Mouse (Mus musculus) lung, embryonic 16.5 days (tissue): ENCODE measurements around the gene Naa15. TPM values are rescaled to one million over a fixed set of nuclear protein-coding genes. Genes with fewer than 3 reads are reported as not detected.
"Not testable (repeated sequence)": the region's sequence is repeated elsewhere in the genome, so short reads cannot be mapped to it uniquely, and the experiment has no call there.

Experiments
- ATAC-seq: fragments of 200-750 bp; cut with Nextera tagmentation; 2 replicates; pipeline ENCODE4 v1.8.0; 2017; ENCODE audit warnings: low read depth, mild to moderate bottlenecking, moderate library complexity
- H3K27ac ChIP-seq: fragments of 300-500 bp; sonication (generic); 2 replicates; pipeline ENCODE4 v1.5.1; 2014; ENCODE audit warnings: mild to moderate bottlenecking, control low read depth, low read length
- H3K27me3 ChIP-seq: fragments of 300-500 bp; sonication (generic); 2 replicates; pipeline ENCODE4 v1.6.1; 2014; ENCODE audit warnings: low read depth, low read length, mixed read lengths; ENCODE audit not compliant: control insufficient read depth, insufficient read depth
- H3K36me3 ChIP-seq: fragments of 300-500 bp; sonication (generic); 2 replicates; pipeline ENCODE4 v1.6.1; 2014; ENCODE audit warnings: low read length; ENCODE audit not compliant: control insufficient read depth, insufficient read depth
- H3K4me1 ChIP-seq: fragments of 300-500 bp; sonication (generic); replicated peaks from 2 replicates; pipeline ENCODE4 v1.6.1; 2014; ENCODE audit warnings: low read length, mixed read lengths; ENCODE audit not compliant: control insufficient read depth, insufficient read depth
- H3K4me2 ChIP-seq: fragments of 300-500 bp; sonication (generic); 2 replicates; pipeline ENCODE4 v1.6.1; 2014; ENCODE audit warnings: low read depth, low read length, control low read depth
- H3K4me3 ChIP-seq: fragments of 300-500 bp; sonication (generic); 2 replicates; pipeline ENCODE4 v1.5.1; 2014; ENCODE audit warnings: mild to moderate bottlenecking, low read length, control low read depth
- H3K9ac ChIP-seq: fragments of 300-500 bp; sonication (generic); 2 replicates; pipeline ENCODE4 v1.6.1; 2014; ENCODE audit warnings: low read length, control low read depth
- H3K9me3 ChIP-seq: fragments of 300-500 bp; sonication (generic); 2 replicates; pipeline ENCODE4 v1.6.1; 2016; ENCODE audit warnings: low read length; ENCODE audit not compliant: control insufficient read depth
- whole genome bisulfite sequencing: fragments of 180-500 bp; shearing (Covaris S2); extraction: QIAGEN DNeasy Blood & Tissue Kit; methylation state at CpG from one replicate; pipeline ENCODE4 v1.1.7; 2014; 5-methylcytosine and 5-hydroxymethylcytosine counted together
- polyA plus RNA-seq: library from polyadenylated mRNA; unstranded; fragments of >200 nt; fragmentation: Nextera tagmentation; extraction: Ambion mirVana; gene quantifications from 2 replicates; pipeline ENCODE4 v1.2.1, GENCODE M21; 2015

Naa15 gene
- polyA plus RNA-seq, 1 experiment from 2014 or later: 30.0 TPM

DNA sequence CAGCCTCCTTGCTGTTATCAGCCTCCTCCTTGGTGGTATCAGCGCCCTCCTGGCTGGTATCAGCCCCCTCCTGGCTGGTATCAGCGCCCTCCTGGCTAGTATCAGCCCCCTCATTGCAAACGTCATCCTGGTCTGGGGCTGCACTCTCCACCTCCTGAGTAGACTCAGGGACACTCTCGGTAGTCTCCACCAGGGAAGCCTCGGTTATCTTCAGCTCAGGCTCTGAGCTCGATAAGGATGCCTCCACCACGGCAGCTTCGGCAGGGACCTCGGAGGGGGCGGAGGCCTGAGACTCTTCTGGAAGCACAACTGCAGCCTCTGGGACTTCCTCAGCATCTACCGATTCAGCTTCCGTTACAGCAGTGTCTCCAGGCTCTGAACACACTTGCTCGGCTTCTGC, 26.0 kb upstream of the Naa15 start:
- WGBS: 4% methylated on average over 13 of the region's 13 CpGs
- peak overlapping the region; percentile 12 for H3K4me3 ChIP-seq

DNA sequence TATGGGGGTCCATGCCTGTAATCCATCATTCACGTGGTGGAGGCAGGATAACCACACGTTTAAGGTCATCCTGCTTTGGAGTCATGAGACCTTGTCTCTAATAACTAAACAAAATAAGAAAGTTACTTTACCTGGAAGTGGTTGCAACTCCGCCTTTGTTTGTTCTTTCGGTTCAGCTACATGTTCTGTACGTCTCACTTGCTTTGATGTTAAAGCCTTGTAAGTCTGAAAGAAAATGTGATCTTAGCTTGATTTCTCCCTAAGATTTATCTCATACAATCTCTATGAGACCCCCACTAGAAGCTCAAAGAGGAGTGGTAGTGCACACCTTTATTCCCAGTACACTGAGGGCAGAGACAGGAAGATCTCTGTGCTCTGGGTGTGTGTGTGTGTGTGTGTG, 23.9 kb upstream of the Naa15 start:
- peaks cover 4% of the 10 kb centered on the region; the same call in 1 of the 2 replicates for H3K4me1 ChIP-seq
- no peak overlapping the region for H3K4me3 ChIP-seq
- no peak for ATAC-seq
- H3K9me3 ChIP-seq: no peaks in the 10 kb centered on the region
- H3K27ac ChIP-seq: no peak overlapping the region
- peaks cover 6% of the 10 kb centered on the region for H3K27me3 ChIP-seq
- no peak overlapping the region for H3K9ac ChIP-seq
- no peak overlapping the region for H3K4me2 ChIP-seq
- no peaks in the 10 kb centered on the region for H3K36me3 ChIP-seq
- 68% methylated on average over 5 of the region's 5 CpGs for WGBS

More for the DNA sequence above, 26.0 kb upstream of the Naa15 start:
- peaks cover 4% of the 10 kb centered on the region; the same call in 1 of the 2 replicates for H3K4me1 ChIP-seq
- 0 out of 2 replicates have a peak, but pooled peaks have one; percentile 28 for ATAC-seq
- no peaks in the 10 kb centered on the region for H3K36me3 ChIP-seq
- H3K27me3 ChIP-seq: no peaks in the 10 kb centered on the region; the same call in 1 of the 2 replicates
- H3K9me3 ChIP-seq: no peaks in the 10 kb centered on the region
- H3K4me2 ChIP-seq: peak overlapping the region; percentile 40
- 0 out of 2 replicates have a peak overlapping the region, but pooled peaks have one; percentile 15 for H3K9ac ChIP-seq
- H3K27ac ChIP-seq: no peak overlapping the region

DNA sequence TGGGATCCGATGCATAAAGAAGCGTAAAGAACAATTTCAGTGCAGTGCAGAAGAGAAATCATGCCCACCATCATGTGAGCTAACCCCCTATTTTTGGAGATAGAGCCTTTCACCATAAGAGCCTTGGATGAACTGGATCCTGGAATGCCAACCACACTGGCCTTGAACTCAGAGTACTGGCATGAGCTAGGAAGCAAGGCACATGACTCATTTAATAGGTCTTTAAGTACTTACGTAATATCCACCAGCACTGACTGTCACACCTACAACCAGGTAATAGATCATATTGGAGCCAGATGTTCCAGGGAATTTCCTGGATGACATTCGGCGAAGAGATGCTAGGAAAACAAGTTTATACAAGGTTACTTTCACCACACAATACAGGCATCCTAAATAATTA, 23.4 kb upstream of the Naa15 start:
- H3K9me3 ChIP-seq: no peaks in the 10 kb centered on the region
- no peak overlapping the region for H3K4me2 ChIP-seq
- no peak overlapping the region for H3K4me3 ChIP-seq
- H3K9ac ChIP-seq: no peak overlapping the region
- H3K4me1 ChIP-seq: peaks cover 4% of the 10 kb centered on the region; the same call in 1 of the 2 replicates
- no peak for ATAC-seq
- peaks cover 6% of the 10 kb centered on the region for H3K27me3 ChIP-seq
- no peaks in the 10 kb centered on the region for H3K36me3 ChIP-seq
- no peak overlapping the region for H3K27ac ChIP-seq
- WGBS: 91% methylated on average over 5 of the region's 5 CpGs

DNA sequence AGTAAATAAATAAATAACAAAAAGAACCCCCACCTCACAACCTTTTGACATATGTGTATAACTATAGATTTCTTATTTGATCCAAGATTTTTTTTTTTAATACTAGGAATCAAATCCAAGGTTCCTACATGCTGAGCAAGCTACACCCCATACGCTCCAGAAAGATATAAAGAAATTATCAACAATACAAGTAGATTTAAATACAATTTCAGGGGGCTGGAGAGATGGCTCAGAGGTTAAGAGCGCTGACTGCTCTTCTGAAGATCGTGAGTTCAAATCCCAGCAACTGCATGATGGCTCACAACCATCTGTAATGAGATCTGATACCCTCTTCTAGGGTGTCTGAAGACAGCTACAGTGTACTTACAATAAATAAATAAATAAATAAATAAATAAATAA, 21.9 kb upstream of the Naa15 start:
- H3K4me1 ChIP-seq, ATAC-seq, H3K4me3 ChIP-seq, H3K27ac ChIP-seq, H3K9ac ChIP-seq, H3K4me2 ChIP-seq, H3K27me3 ChIP-seq, H3K9me3 ChIP-seq, H3K36me3 ChIP-seq: not testable (repeated sequence)
- 96% methylated on average over 3 of the region's 3 CpGs for WGBS

DNA sequence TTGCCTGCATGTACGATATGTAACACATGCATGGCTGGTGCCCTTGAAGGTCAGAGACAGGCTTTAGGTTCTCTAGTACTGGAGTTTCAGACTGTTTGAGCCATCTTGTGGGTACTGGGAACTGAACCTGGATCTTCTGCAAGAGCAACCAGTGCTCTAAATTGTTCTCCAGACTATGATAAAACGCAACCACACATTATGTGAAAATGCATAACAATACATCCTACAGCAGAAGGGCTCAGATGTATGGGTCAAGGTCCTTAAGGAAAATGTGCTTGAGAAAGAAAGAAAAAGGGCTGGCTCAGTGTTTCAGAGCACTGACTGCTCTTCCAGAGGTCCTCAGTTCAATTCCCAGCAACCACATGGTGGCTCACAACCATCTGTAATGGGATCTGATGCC, 21.3 kb upstream of the Naa15 start:
- Histone ChIP-seq H3K27me3 (peaks cover 8% of the 10 kb centered on the region), H3K9me3 (no peaks in the 10 kb centered on the region), H3K4me1 (peaks cover 4% of the 10 kb centered on the region; the same call in 1 of the 2 replicates), H3K27ac (no peak overlapping the region), H3K4me2 (no peak overlapping the region), H3K9ac (no peak overlapping the region), H3K4me3 (no peak overlapping the region), H3K36me3 (no peaks in the 10 kb centered on the region)
- ATAC-seq: no peak
- 93% methylated on average over 2 of the region's 2 CpGs for WGBS

DNA sequence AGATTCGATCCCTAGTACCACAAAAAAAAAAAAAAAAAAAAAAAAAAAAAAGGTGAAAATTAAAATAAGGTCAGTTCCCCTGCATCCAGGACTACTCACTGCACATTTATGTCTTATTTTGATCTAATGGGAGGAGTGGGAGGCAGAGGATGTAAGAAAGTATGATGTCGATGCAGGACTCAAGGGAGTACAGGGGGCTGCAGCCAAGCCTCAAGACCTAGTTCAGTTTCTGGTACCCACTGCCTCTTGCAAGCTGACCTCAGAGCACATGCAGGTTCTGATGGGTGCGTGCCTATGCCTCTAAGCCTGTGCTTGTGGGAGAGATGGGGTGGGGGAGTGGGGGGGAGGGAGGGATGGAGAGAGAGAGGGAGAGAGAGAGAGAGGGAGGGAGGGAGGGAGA, 20.1 kb upstream of the Naa15 start:
- Histone ChIP-seq H3K4me1 (no peaks in the 10 kb centered on the region; the same call in 1 of the 2 replicates), H3K9me3 (no peaks in the 10 kb centered on the region), H3K9ac (no peak overlapping the region), H3K36me3 (no peaks in the 10 kb centered on the region), H3K27ac (no peak overlapping the region), H3K4me3 (no peak overlapping the region), H3K4me2 (no peak overlapping the region), H3K27me3 (peaks cover 8% of the 10 kb centered on the region)
- 63% methylated on average over 3 of the region's 3 CpGs for WGBS
- ATAC-seq: no peak

DNA sequence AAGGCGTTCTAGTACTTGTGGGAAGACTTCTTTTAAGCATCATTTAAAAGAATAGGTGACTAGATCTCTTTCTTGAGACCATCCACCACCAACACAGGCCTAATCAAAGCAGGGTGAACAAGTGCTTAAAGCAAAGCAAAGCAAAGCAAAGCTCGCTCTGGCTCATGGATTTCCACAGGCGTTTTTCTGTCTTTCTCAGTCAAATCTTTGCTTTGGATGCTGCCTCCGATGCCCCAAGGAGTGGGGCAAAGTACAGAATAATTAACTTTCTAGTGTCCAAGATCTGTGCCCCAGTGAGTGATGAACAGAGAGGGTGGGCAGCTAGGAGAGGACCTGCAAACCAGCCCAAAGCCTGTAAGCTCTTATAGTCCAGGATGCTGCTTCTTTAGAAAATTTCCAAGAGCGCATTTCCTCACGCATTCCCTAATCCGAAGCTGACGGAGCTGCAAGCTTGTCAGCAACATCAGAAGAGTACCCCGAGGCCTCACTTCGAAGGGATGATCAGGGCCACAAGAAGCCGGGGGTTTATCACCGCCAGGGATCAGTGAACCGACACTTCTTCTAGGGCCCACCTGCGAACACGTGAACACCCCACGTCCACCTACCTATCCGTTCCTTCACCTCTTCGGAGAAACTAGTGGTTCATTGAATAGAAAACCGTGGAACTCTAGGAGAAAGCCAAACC, 19.3 kb upstream of the Naa15 start:
- no peaks in the 10 kb centered on the region for H3K36me3 ChIP-seq
- no peak for ATAC-seq
- H3K27me3 ChIP-seq: peaks cover 8% of the 10 kb centered on the region
- H3K4me2 ChIP-seq: peak overlapping the region; percentile 61; the same call in 1 of the 2 replicates
- no peak overlapping the region for H3K27ac ChIP-seq
- H3K9ac ChIP-seq: peak overlapping the region; percentile 41; the same call in 1 of the 2 replicates
- H3K4me3 ChIP-seq: no peak overlapping the region
- no peaks in the 10 kb centered on the region for H3K9me3 ChIP-seq
- WGBS: 36% methylated on average over 19 of the region's 19 CpGs
- H3K4me1 ChIP-seq: no peaks in the 10 kb centered on the region; the same call in 1 of the 2 replicates

DNA sequence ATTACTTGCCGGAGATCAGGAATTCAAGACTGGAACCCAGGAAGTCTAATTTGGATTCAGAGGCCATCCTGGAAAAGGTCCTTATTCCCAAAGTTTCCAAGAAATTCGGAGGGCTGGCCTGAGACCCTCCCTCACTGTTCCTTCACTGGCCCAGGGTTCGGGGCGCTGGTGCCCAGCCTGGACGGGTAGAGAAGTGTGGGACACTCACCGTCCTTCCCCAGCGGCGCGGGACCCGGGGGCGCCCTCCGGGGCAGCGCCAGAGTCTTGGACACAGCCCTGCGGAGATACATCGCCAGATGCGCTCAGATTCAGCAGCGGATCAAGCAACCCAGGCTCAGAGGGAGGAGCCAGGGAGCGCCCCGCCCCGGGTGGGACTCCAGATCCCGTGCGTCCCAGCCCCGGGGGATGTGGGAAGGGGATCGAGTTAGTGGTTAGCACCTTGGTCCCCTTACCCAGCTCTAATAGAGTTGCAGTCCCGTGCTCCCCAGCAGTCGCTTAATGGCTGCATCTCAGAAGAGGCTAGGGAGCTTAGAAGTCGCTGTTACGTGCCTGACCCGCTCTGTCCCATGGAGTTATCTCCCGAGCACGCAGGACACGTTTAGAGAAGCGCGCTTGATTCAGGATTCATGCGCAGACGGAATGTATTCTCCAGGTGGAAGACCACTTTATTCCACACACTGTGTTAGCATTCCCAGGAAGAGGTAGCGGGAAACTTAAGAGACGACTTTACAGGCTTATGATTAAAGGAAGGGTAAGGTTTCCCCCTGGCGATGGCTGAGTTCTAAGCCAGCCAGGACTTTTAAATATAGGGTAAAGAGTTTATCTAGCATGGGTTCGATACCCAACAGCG, 18.5 kb upstream of the Naa15 start, which contains the start of gene Mgarp:
Gene Mgarp (minus strand): TSS at position 520 of the 850 bp plus-strand sequence.
- H3K9me3 ChIP-seq: no peaks in the 10 kb centered on the region
- peak within 1 kb of the TSS; percentile 61 for H3K4me2 ChIP-seq
- 2% methylated on average over 41 of the region's 41 CpGs for WGBS
- no peaks in the 10 kb centered on the region; the same call in 1 of the 2 replicates for H3K4me1 ChIP-seq
- H3K27ac ChIP-seq: no peak within 1 kb of the TSS
- H3K27me3 ChIP-seq: peaks cover 8% of the 10 kb centered on the region
- no peaks in the 10 kb centered on the region for H3K36me3 ChIP-seq
- ATAC-seq: peak; percentile 92
- H3K9ac ChIP-seq: peak within 1 kb of the TSS; percentile 41
- peak within 1 kb of the TSS; percentile 51 for H3K4me3 ChIP-seq

DNA sequence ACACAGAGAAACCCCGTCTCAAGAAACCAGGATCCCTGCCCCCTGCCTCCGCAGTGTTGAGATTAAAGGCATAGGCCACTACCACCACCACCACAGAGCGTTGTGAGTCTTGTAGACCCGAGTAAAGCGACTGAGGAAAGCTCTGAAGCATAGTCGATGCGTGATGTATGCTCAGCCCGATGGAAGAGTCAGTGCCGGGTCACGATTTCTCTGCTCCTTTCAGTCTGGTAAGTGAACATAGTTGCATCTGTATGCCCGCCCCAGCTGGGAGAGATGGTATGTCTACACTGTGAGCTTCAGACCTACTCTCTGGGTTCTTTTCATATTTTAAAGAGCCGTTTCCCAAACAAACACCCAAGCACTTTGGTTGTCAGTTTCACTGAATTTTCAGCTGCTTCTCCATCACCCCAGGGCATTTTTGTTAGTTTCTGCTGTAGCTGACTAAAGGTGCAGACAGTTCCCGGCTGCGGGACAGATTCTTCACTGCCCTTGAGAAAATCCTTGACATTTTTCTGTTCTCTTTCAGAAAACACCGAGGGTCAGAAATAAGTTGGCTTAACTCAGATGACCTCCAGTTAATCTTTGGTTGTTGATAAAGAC, 17.1 kb upstream of the Naa15 start:
- WGBS: 51% methylated on average over 15 of the region's 15 CpGs

More for the DNA sequence above, 17.1 kb upstream of the Naa15 start:
- Histone ChIP-seq H3K27me3 (peaks cover 8% of the 10 kb centered on the region), H3K9ac (no peak overlapping the region), H3K4me1 (no peaks in the 10 kb centered on the region; the same call in 1 of the 2 replicates), H3K9me3 (no peaks in the 10 kb centered on the region), H3K4me2 (no peak overlapping the region), H3K36me3 (no peaks in the 10 kb centered on the region), H3K4me3 (no peak overlapping the region), H3K27ac (no peak overlapping the region)
- ATAC-seq: no peak
